Mouse (Mus musculus) monocyte, adult 5-6 weeks (primary cell): ENCODE measurements around the gene Ncf4. TPM values are rescaled to one million over a fixed set of nuclear protein-coding genes. Genes with fewer than 3 reads are reported as not detected.

ENCODE experiments used
- ATAC-seq: fragments of 153-309, 156-312 bp; replicated peaks from 2 replicates; pipeline ENCODE4 v1.8.0; 2017; ENCODE audit warnings: mild to moderate bottlenecking; ENCODE audit not compliant: low TSS enrichment, insufficient number of reproducible peaks, severe bottlenecking, poor library complexity, low FRiP score
- total RNA-seq: library from RNA; stranded (forward); fragments of 200-1000, 200-491, 200-594 nt; gene quantifications from 3 replicates; pipeline ENCODE4 v1.2.3, GENCODE M21; 2017

Ncf4 gene
- total RNA-seq, 1 experiment from 2014 or later, result 206 TPM

GRCm38 (mm10) chr15:78299641-78300040 lies 55.0 kb downstream of the Ncf4 start:
- ATAC-seq, result no peak

DNA sequence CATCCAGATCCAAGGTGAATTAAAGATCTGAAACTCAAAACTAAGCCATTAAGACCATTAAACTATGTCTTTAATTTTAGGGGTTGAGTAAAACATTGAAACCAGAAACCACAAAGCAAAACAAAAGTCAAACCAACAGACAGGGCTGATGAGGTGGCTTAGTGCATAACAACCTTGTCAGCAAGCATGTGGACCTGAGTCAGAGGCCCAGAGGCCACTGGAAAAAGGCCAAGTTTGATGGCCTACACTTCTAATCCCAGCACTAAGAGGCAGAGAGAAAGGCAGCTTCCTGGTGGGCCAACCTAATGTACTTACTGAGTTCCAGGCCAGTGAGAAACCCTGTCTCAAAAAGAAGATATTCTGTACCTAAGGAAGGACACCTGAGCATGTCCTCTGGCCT lies 56.2 kb downstream of the Ncf4 start:
- no peak for ATAC-seq

DNA sequence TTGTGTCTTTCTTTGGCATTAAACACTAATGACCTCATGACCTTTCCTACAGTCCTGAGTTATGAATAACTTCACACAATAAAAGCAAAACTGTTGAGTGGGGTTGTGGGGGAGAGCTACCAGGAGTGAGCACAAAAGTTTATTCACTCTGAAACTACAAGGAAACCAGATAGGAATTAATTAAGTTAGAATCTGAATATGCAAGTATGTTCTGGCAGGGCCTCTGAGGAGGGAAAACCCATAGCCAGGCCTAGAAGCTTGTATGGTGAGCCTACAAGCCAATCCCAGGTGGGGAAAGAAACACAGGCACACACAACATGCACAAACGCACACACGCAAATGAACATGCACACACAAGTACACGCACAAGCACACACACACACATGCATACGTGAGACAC lies 58.1 kb downstream of the Ncf4 start:
- no peak for ATAC-seq

GRCm38 (mm10) chr15:78303665-78304233 lies 59.1 kb downstream of the Ncf4 start:
- no peak for ATAC-seq

GRCm38 (mm10) chr15:78305341-78305933 lies 60.8 kb downstream of the Ncf4 start, which contains the start of gene Csf2rb2:
TSS of gene Csf2rb2 (minus strand) at chr15:78305721.
- ATAC-seq, result peak; percentile 71

GRCm38 (mm10) chr15:78309865-78310264 lies 65.3 kb downstream of the Ncf4 start:
- no peak for ATAC-seq

DNA sequence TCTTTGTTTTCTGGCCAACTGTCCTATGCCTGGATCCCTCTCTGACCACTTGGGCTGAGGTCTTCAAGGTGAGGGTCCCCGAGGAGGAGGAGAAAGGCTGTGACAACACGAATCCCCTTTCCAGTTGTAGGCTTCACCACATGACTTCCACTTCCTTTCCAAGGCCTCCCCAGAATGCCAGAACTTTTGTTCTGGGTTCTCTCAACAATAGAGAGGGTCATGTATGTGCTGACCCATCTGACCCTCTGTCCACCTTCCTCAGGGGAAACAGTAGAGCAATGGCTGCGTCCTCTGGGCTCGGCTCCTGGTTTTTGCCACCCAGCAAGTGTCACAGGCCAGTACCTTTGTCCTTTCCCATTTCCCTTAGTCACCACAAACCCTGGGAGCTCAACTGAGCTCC lies 66.4 kb downstream of the Ncf4 start:
- ATAC-seq, result no peak

Other genes starting within 250 kb of the Ncf4 start
- gene Cacng2, start 124.8 kb upstream of the Ncf4 start, total RNA-seq, result not detected in 3 replicates
- gene Ift27, start 70.7 kb upstream of the Ncf4 start, total RNA-seq, result 3.5 to 8.9 TPM (median 4.7 TPM) in 3 replicates
- gene Pvalb, start 38.4 kb upstream of the Ncf4 start, total RNA-seq, result 0.49 TPM in 1 of 3 replicates, not detected in the others
- gene Csf2rb2, start 60.9 kb downstream of the Ncf4 start, total RNA-seq, result 7.1 to 15.7 TPM (median 8.0 TPM) in 3 replicates
- gene Csf2rb, start 81.0 kb downstream of the Ncf4 start, total RNA-seq, result 52.3 to 134 TPM (median 103 TPM) in 3 replicates
- gene Tex33, start 151.1 kb downstream of the Ncf4 start, total RNA-seq, result 5.0 TPM in 1 of 3 replicates, not detected in the others
- 2.2 TPM in 1 of 3 replicates, not detected in the others for gene Tst, start 161.1 kb downstream of the Ncf4 start, total RNA-seq
- gene Mpst, start 161.6 kb downstream of the Ncf4 start, total RNA-seq, result 5.8 to 10.2 TPM (median 8.7 TPM) in 3 replicates
- 4.6 to 6.1 TPM (median 5.0 TPM) in 3 replicates for gene Kctd17, start 183.8 kb downstream of the Ncf4 start, total RNA-seq
- gene Tmprss6, start 223.8 kb downstream of the Ncf4 start, total RNA-seq, result 0.58 TPM in 1 of 3 replicates, not detected in the others